Mouse (Mus musculus) liver, embryonic 15.5 days (tissue): Measurements from ENCODE around the gene Foxl1. TPM values are rescaled to one million over a fixed set of nuclear protein-coding genes. Genes with fewer than 3 reads are reported as not detected.

Experiments
- ATAC-seq: fragments of 200-750 bp; cut with Nextera tagmentation; 2 replicates; pipeline ENCODE4 v1.8.0; 2017; ENCODE audit warnings: moderate number of reproducible peaks, mild to moderate bottlenecking, moderate library complexity; ENCODE audit not compliant: insufficient read depth
- H3K27ac ChIP-seq: fragments of 300-500 bp; sonication (generic); replicated peaks from 2 replicates; pipeline ENCODE4 v1.5.1; 2015; ENCODE audit warnings: mild to moderate bottlenecking, inconsistent platforms
- H3K27me3 ChIP-seq: fragments of 300-500 bp; sonication (generic); 2 replicates; pipeline ENCODE4 v1.6.1; 2015; ENCODE audit warnings: mild to moderate bottlenecking, inconsistent platforms
- H3K36me3 ChIP-seq: fragments of 300-500 bp; sonication (generic); replicated peaks from 2 replicates; pipeline ENCODE4 v1.6.1; 2015; ENCODE audit warnings: moderate library complexity, mild to moderate bottlenecking, inconsistent platforms
- H3K4me1 ChIP-seq: fragments of 300-500 bp; sonication (generic); replicated peaks from 2 replicates; pipeline ENCODE4 v1.6.1; 2015; ENCODE audit warnings: inconsistent platforms
- H3K4me2 ChIP-seq: fragments of 300-500 bp; sonication (generic); 2 replicates; pipeline ENCODE4 v1.6.1; 2015; ENCODE audit warnings: moderate library complexity, mild to moderate bottlenecking, inconsistent platforms
- H3K4me3 ChIP-seq: fragments of 300-500 bp; sonication (generic); replicated peaks from 2 replicates; pipeline ENCODE4 v1.5.1; 2015; ENCODE audit warnings: mild to moderate bottlenecking, inconsistent platforms
- H3K9ac ChIP-seq: fragments of 300-500 bp; sonication (generic); 2 replicates; pipeline ENCODE4 v1.6.1; 2015; ENCODE audit warnings: moderate library complexity, mild to moderate bottlenecking, inconsistent platforms
- H3K9me3 ChIP-seq: fragments of 300-500 bp; sonication (generic); replicated peaks from 2 replicates; pipeline ENCODE4 v1.6.1; 2016; ENCODE audit warnings: inconsistent platforms
- WGBS: fragments of 180-500 bp; shearing (Covaris S2); methylation state at CpG from one replicate; pipeline ENCODE4 v1.1.7; 2015; ENCODE audit warnings: mixed read lengths; ENCODE audit not compliant: insufficient replicate concordance; 5-methylcytosine and 5-hydroxymethylcytosine counted together
- polyA plus RNA-seq: library from polyadenylated mRNA; unstranded; fragments of >200 nt; fragmentation: Nextera tagmentation; extraction: Ambion mirVana; gene quantifications from 2 replicates; pipeline ENCODE4 v1.2.1, GENCODE M21; 2015

The Foxl1 gene
- polyA plus RNA-seq, 1 experiment from 2014 or later = 0.09 TPM

DNA sequence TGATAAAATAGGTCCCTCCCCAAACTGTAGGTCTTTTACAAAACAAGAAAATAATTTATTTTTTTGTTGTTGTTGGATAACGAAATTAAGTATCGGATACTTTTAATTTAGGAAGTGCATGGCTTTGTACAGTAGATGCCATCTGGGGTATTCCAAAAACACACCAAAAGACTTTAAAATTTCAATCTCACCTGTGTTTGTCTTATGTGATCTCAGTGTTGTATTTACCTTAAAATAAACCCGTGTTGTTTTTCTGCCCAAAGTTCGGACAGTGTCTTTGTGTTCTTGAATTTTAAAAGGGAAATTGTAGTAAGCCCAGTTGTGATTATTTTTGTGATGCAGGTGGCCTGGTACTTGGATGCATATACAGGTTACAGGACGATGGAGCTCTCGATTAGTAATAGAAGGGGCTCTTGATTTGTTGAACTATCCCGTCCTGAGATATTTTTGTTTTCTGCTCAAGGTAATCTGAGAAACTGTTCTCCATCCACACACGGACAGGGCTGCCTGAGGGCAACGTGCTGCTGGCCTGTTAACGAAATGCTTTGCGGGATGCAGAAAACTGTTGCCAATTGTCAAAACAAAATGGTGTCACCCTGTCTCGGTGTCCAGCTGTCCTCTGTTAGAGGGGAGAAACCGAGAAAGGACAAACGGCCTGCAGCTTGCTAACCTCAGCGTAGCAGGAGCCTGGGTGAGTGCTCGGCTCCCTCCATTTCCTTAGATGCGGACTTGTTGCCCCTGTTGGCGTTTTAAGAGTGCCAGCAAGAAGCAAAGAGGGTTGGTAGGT is 8.9 kb upstream of the Foxl1 start:
- Histone ChIP-seq H3K4me1 (peaks cover 6% of the 10 kb centered on the region), H3K27ac (no peak overlapping the region), H3K36me3 (no peaks in the 10 kb centered on the region), H3K4me2 (no peak overlapping the region), H3K27me3 (peaks cover 100% of the 10 kb centered on the region), H3K9ac (no peak overlapping the region), H3K9me3 (no peaks in the 10 kb centered on the region), H3K4me3 (no peak overlapping the region)
- no peak for ATAC-seq
- 6% methylated on average over 18 of the region's 18 CpGs for WGBS

DNA sequence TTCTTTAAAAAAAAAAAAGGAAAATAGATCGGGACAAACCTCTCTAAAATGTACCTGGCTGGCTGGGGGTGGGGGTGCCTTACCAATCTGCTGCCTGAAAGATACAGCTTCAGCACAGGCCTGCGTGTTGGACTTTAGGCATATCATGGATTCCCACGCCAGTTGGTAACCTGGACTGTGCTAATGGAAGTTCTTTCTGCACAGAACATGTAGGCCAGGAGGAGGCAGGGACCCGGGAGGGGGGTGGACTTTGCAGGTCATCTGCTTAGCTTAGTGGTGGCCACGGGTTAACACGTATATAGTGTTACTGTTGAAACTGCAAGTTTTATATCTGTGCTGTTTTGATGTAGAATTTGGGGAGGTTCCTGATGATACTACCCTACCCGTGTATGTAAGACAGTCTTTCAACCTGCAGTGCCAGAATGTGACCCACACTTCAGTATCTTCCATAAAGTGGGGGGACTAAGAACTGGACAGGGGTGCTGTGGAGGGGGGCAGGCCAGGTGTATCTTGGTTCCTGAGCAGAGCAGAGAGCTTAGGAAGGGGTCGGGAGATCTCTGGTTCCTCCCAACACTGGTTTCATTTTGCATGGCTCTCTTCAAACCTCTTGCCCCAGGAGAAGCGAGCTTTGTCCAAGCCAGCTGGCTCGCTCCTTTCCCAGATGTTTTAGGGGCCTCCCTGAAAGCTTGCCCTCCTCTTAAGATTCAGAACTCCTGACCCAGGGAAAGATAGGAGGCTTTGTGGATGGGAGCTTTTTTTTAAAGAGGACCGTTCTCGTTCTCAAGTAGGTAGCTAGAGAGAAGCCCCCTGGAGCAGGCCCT is 7.9 kb upstream of the Foxl1 start:
- H3K4me2 ChIP-seq = no peak overlapping the region
- no peak for ATAC-seq
- no peak overlapping the region for H3K4me3 ChIP-seq
- WGBS = 16% methylated on average over 12 of the region's 12 CpGs
- H3K4me1 ChIP-seq = peaks cover 6% of the 10 kb centered on the region
- no peak overlapping the region for H3K27ac ChIP-seq
- no peaks in the 10 kb centered on the region for H3K9me3 ChIP-seq
- H3K9ac ChIP-seq = no peak overlapping the region
- H3K27me3 ChIP-seq = peaks cover 99% of the 10 kb centered on the region
- no peaks in the 10 kb centered on the region for H3K36me3 ChIP-seq

DNA sequence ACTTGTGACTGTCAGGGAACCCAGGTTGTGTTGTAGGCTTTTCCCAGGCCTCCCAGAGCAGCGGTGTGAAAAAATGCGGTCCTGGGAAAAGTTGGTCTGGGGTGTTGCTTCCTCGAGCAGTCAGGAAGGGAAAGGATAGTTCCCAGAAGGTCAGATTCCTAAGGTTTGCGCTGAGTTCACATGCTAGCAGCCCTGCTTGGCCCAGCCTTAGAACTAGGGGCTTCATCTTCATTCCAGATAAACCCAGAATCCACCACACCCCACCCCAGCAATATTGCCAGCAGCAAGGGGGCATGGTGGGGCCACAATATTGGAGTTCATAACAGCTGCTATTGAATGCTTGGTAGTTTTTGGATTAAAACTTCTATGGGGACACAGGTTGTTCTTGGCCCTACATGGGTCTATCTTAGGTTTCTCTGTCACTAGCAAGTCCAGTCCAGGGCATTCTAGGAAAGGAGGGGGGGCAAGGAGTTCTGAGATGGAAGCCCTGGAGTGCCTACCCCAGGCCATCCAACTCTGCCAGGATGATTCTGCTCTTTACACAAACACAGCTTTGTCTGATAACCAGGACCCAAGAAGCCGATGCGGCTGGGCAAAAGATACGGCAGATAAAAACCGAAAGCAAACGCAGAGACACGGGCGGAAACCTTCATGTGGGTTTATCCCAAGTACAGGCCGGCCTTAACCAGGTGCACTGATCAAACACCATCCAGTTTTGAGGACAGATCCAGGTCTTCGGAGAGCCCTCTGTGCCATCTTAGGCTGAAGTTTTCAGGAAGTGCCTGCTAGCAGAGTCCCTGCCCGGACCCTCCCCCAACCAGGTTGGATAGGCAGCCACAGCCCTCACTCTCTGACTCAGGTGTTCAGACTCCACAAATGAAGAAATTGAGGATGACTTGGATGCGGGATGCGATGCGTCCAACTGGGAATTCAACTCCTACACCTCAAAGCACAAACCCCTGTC is 7.0 kb upstream of the Foxl1 start:
- Histone ChIP-seq H3K27me3 (peaks cover 99% of the 10 kb centered on the region), H3K27ac (no peak overlapping the region), H3K4me3 (no peak overlapping the region), H3K4me1 (peaks cover 11% of the 10 kb centered on the region), H3K9me3 (no peaks in the 10 kb centered on the region), H3K9ac (no peak overlapping the region), H3K4me2 (no peak overlapping the region), H3K36me3 (no peaks in the 10 kb centered on the region)
- 18% methylated on average over 17 of the region's 17 CpGs for WGBS
- no peak for ATAC-seq

DNA sequence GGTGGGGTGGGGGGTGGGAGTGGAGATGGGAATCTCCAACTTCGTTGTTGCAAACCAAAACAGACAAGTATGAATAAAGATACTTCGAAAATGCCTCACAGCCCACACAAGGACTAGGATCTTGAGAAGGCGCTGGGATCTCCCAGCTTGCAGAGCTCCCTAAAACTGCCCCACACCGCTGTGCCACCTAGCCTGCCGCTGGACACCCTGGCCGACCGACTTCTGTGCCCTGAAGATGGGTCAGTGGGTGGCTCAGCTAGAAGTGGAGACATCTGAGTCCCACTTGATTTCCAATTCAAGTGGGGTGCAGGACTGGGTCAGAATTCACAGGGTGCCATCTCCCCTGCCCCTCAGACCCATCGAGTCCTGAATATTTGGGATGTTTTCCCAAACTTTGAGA is 6.0 kb upstream of the Foxl1 start:
- Histone ChIP-seq H3K27ac (no peak overlapping the region), H3K9me3 (no peaks in the 10 kb centered on the region), H3K4me2 (no peak overlapping the region), H3K4me1 (0 out of 2 replicates have a peak, but pooled peaks cover 6% of the 10 kb centered on the region), H3K36me3 (no peaks in the 10 kb centered on the region), H3K4me3 (no peak overlapping the region), H3K9ac (no peak overlapping the region), H3K27me3 (peaks cover 99% of the 10 kb centered on the region)
- WGBS = 28% methylated on average over 8 of the region's 8 CpGs
- ATAC-seq = no peak

DNA sequence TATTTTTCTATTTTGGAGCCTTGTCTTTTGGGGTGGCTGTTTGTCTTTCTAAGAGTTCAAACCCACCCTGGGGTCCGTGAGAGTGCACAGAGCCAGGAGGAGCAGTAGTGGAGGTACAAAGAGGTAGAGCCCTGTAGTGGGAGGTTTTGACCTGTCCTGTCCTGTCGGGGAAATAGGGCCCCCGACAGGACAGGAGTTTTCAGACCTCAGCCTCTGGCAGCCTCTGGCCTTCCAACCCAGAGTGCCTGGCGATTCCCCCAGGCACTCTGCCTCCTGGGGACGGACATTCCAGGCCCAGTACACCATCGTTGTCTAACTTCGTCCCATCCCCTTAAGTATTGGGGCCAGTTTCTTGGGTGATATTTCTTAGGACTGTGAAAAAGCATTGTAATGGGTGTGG is 5.4 kb upstream of the Foxl1 start:
- WGBS = 34% methylated on average over 7 of the region's 7 CpGs

DNA sequence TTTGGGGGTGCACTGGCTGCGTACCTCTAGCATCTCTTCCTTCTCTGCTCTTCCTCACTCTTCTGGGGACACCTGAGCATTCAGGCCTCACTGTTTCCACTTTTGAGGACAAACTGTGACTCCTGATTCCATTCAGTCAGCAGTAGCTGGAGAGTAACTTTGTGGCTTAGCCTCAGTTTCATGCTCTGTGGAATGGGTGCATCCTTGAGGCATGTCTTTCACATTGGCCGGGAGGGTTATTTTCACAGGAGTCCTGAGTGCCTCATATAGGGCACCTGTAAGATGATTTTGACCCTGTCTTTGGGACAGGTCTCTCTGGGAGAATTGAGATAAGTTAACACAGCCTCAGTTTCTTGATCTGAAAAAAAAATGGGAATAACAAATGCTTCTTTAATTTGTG is 4.6 kb upstream of the Foxl1 start:
- H3K9ac ChIP-seq = no peak overlapping the region
- no peak overlapping the region for H3K27ac ChIP-seq
- H3K4me2 ChIP-seq = no peak overlapping the region
- H3K4me3 ChIP-seq = no peak overlapping the region
- no peaks in the 10 kb centered on the region for H3K36me3 ChIP-seq
- no peaks in the 10 kb centered on the region for H3K9me3 ChIP-seq
- 58% methylated on average over 2 of the region's 2 CpGs for WGBS
- H3K4me1 ChIP-seq = 0 out of 2 replicates have a peak, but pooled peaks cover 6% of the 10 kb centered on the region
- ATAC-seq = no peak
- peaks cover 99% of the 10 kb centered on the region for H3K27me3 ChIP-seq

More for the DNA sequence above, 5.4 kb upstream of the Foxl1 start:
- Histone ChIP-seq H3K4me3 (no peak overlapping the region), H3K9me3 (no peaks in the 10 kb centered on the region), H3K9ac (no peak overlapping the region), H3K27ac (no peak overlapping the region), H3K4me2 (no peak overlapping the region), H3K27me3 (peaks cover 99% of the 10 kb centered on the region), H3K36me3 (no peaks in the 10 kb centered on the region), H3K4me1 (0 out of 2 replicates have a peak, but pooled peaks cover 6% of the 10 kb centered on the region)
- no peak for ATAC-seq

DNA sequence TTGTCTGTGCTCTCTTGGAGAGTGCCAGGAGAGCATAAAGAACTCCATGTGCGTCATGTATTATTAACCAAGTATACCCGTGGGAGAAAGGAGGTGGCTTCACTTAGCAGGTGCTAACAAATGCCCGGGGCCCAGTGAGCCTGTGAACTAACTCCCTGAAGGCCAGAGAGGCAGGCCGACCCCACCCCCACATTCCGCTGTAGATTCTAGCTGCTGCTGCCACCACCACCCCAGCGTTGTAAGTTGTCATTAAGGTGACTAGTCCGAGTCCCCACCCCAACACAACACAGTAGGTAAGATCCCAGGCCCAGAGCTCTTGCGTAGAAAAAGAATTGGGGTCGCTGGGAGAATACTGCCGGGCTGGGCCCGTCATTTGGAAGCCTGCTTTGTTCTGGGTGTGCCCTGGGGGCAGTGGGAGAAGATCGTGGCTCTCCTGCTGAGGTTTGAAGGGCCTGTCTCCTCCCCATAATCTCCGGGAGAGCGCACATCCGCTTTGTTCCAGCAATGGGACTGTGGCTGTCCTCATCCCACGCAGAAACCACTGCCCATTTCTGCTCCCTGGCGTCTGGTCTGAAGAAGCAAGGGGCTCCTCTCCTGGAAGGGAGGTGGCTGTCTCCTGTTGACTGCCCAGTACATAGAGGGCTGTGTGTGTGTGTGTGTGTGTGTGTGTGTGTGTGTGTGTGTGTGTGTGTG is 3.0 kb upstream of the Foxl1 start:
- Histone ChIP-seq H3K4me2 (no peak overlapping the region), H3K9ac (no peak overlapping the region), H3K27me3 (peaks cover 99% of the 10 kb centered on the region), H3K4me1 (peaks cover 10% of the 10 kb centered on the region; the same call in 1 of the 2 replicates), H3K36me3 (no peaks in the 10 kb centered on the region), H3K27ac (no peak overlapping the region), H3K4me3 (no peak overlapping the region), H3K9me3 (no peaks in the 10 kb centered on the region)
- no peak for ATAC-seq
- WGBS = 6% methylated on average over 17 of the region's 17 CpGs

DNA sequence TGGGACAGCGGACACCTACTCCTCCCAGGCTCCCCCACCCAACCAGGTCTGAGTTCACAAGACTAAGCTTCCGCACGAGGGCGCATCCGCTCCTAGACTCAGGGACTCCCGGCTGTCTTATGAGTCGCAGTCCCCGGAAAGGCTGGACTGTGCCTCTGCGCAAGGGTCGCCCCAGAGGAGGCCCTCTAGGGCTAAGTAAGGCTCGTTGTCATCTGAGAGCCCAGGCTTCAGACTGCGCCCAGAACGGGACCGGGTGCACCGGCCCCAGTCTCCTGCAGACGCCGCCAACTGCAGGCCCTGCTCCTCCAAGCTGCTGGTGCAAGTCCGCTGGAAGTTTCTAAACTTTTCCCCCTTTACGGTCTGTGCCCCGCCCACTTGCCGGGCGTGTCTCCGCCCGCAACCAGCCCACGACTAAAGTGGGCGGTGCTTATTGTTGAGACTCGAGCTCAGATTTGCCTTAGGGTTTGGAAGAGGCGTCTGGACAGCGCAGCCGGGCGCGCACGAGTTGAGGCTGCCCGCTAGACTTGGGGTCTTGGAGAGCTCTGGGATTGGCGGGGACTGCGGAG is 2.3 kb upstream of the Foxl1 start:
- no peaks in the 10 kb centered on the region for H3K9me3 ChIP-seq
- no peak overlapping the region for H3K9ac ChIP-seq
- H3K27ac ChIP-seq = no peak overlapping the region
- 0 out of 2 replicates have a peak overlapping the region, but pooled peaks have one; percentile 12 for H3K4me3 ChIP-seq
- ATAC-seq = no peak
- H3K4me1 ChIP-seq = peaks cover 10% of the 10 kb centered on the region; the same call in 1 of the 2 replicates
- WGBS = 1% methylated on average over 36 of the region's 36 CpGs
- peaks cover 99% of the 10 kb centered on the region for H3K27me3 ChIP-seq
- H3K4me2 ChIP-seq = peak overlapping the region; percentile 42
- no peaks in the 10 kb centered on the region for H3K36me3 ChIP-seq

DNA sequence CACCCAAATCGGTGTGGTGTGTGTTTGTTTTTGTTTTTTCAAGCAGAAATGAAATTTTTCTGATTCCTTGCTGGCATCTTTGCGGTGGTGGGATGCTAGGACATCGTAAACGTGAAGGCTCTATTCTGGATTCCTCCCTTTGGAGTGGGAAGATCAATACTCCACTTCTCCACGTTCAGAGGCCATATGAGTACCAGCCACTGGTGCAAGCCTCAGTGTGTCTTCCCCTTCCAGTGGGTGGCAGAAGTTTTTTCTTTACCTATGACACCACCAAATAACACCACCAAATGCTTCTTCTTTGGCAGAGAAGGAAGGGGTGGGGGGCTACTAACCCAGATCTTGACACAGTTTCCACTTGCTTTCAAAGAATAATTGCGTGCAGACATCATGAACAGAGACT is 1.5 kb upstream of the Foxl1 start:
- ATAC-seq = no peak
- peaks cover 10% of the 10 kb centered on the region; the same call in 1 of the 2 replicates for H3K4me1 ChIP-seq
- H3K36me3 ChIP-seq = no peaks in the 10 kb centered on the region
- peaks cover 99% of the 10 kb centered on the region for H3K27me3 ChIP-seq
- no peak overlapping the region for H3K4me3 ChIP-seq
- no peak overlapping the region for H3K9ac ChIP-seq
- H3K27ac ChIP-seq = no peak overlapping the region
- no peak overlapping the region for H3K4me2 ChIP-seq
- H3K9me3 ChIP-seq = no peaks in the 10 kb centered on the region
- WGBS = 9% methylated on average over 6 of the region's 6 CpGs

DNA sequence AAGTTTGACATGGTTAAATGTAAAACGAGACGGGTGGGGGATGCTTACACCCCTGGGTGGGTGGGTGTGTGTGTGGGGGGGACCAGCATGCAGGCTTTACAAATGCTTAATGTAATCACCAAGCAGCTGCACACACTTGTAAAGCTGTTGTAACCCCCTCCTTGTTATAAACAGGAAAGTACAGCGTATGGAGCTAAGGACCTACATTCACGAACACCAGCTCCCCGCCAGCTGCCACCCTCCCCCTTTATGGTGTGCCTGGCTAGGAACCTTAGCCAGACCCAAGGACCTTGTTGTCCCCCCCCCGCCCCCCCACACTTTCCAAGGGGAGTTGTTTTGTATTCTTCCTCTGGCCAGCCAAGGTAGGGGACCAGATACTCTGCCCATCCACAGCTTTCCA is 1.0 kb upstream of the Foxl1 start:
- Histone ChIP-seq H3K27me3 (peaks cover 97% of the 10 kb centered on the region), H3K4me3 (no peak overlapping the region), H3K9me3 (no peaks in the 10 kb centered on the region), H3K9ac (no peak overlapping the region), H3K4me1 (peaks cover 10% of the 10 kb centered on the region; the same call in 1 of the 2 replicates), H3K27ac (no peak overlapping the region), H3K4me2 (no peak overlapping the region), H3K36me3 (no peaks in the 10 kb centered on the region)
- ATAC-seq = no peak
- WGBS = 11% methylated on average over 6 of the region's 6 CpGs
